Mouse (Mus musculus): ENCODE data around the gene Dip2c. TPM values are rescaled to one million over a fixed set of nuclear protein-coding genes. Genes with fewer than 3 reads are reported as not detected.

Dip2c gene
- polyA plus RNA-seq, 1 experiment: 15.7 TPM

- H3K4me1 ChIP-seq (ENCODE audit: control insufficient read depth, insufficient read depth, low read length): peaks cover 10% of the 10 kb centered on the region; the same call in 1 of the 2 replicates
- no peak for TF ChIP-seq POLR2A (IDR thresholded peaks at IDR 0.05; ENCODE audit: borderline replicate concordance, extremely low read depth, low read depth, low read length)
- TF ChIP-seq CTCF (IDR thresholded peaks at IDR 0.05; ENCODE audit: insufficient read depth, low read length): no peak
- WGBS: 53% methylated on average over 1 of the region's 1 CpGs
- DNase-seq: no peak
- no peak overlapping the region for H3K4me3 ChIP-seq (replicated peaks; ENCODE audit: extremely low read depth, low read depth, low read length)
Measured at GRCm38 (mm10) chr13:9429884-9430283, 153.6 kb downstream of the Dip2c start.

- no peak for TF ChIP-seq CTCF (IDR thresholded peaks at IDR 0.05; ENCODE audit: insufficient read depth, low read length)
- Histone ChIP-seq H3K4me3 (replicated peaks; ENCODE audit: extremely low read depth, low read depth, low read length) (no peak overlapping the region), H3K4me1 (ENCODE audit: control insufficient read depth, insufficient read depth, low read length) (peaks cover 10% of the 10 kb centered on the region; the same call in 1 of the 2 replicates)
- 84% methylated on average over 2 of the region's 2 CpGs for WGBS
- DNase-seq: no peak
Measured at GRCm38 (mm10) chr13:9430724-9431123, 154.4 kb downstream of the Dip2c start.

- TF ChIP-seq CTCF (IDR thresholded peaks at IDR 0.05; ENCODE audit: insufficient read depth, low read length) (no peak), POLR2A (IDR thresholded peaks at IDR 0.05; ENCODE audit: borderline replicate concordance, extremely low read depth, low read depth, low read length) (no peak)
- Histone ChIP-seq H3K4me3 (replicated peaks; ENCODE audit: extremely low read depth, low read depth, low read length) (no peak overlapping the region), H3K4me1 (ENCODE audit: control insufficient read depth, insufficient read depth, low read length) (peaks cover 10% of the 10 kb centered on the region; the same call in 1 of the 2 replicates)
- DNase-seq: no peak
Measured at GRCm38 (mm10) chr13:9431441-9431840, 155.1 kb downstream of the Dip2c start.

GRCm38 (mm10) chr13:9443066-9443465 lies 166.7 kb downstream of the Dip2c start:
- no peak overlapping the region for H3K4me3 ChIP-seq (replicated peaks; ENCODE audit: extremely low read depth, low read depth, low read length)
- TF ChIP-seq POLR2A (IDR thresholded peaks at IDR 0.05; ENCODE audit: borderline replicate concordance, extremely low read depth, low read depth, low read length) (no peak), CTCF (IDR thresholded peaks at IDR 0.05; ENCODE audit: insufficient read depth, low read length) (no peak)
- no peak for DNase-seq
- peaks cover 5% of the 10 kb centered on the region for H3K4me1 ChIP-seq (ENCODE audit: control insufficient read depth, insufficient read depth, low read length)
- WGBS: 74% methylated on average over 4 of the region's 4 CpGs

- no peak for DNase-seq
- Histone ChIP-seq H3K4me3 (replicated peaks; ENCODE audit: extremely low read depth, low read depth, low read length) (no peak overlapping the region), H3K4me1 (ENCODE audit: control insufficient read depth, insufficient read depth, low read length) (peaks cover 5% of the 10 kb centered on the region)
- TF ChIP-seq CTCF (IDR thresholded peaks at IDR 0.05; ENCODE audit: insufficient read depth, low read length): no peak
- no peak for TF ChIP-seq POLR2A (IDR thresholded peaks at IDR 0.05; ENCODE audit: borderline replicate concordance, extremely low read depth, low read depth, low read length)
- WGBS: 66% methylated on average over 6 of the region's 6 CpGs
Measured at GRCm38 (mm10) chr13:9445533-9446294, 169.4 kb downstream of the Dip2c start.

GRCm38 (mm10) chr13:9446448-9447115 lies 170.3 kb downstream of the Dip2c start:
- no peak for DNase-seq
- Histone ChIP-seq H3K4me1 (ENCODE audit: control insufficient read depth, insufficient read depth, low read length) (peaks cover 8% of the 10 kb centered on the region), H3K4me3 (replicated peaks; ENCODE audit: extremely low read depth, low read depth, low read length) (no peak overlapping the region)
- TF ChIP-seq CTCF (IDR thresholded peaks at IDR 0.05; ENCODE audit: insufficient read depth, low read length): no peak
- 91% methylated on average over 4 of the region's 4 CpGs for WGBS

- Histone ChIP-seq H3K4me1 (ENCODE audit: control insufficient read depth, insufficient read depth, low read length) (peaks cover 8% of the 10 kb centered on the region), H3K4me3 (replicated peaks; ENCODE audit: extremely low read depth, low read depth, low read length) (no peak overlapping the region)
- no peak for DNase-seq
- TF ChIP-seq POLR2A (IDR thresholded peaks at IDR 0.05; ENCODE audit: borderline replicate concordance, extremely low read depth, low read depth, low read length) (no peak), CTCF (IDR thresholded peaks at IDR 0.05; ENCODE audit: insufficient read depth, low read length) (no peak)
- 74% methylated on average over 3 of the region's 3 CpGs for WGBS
Measured at GRCm38 (mm10) chr13:9450276-9450675, 173.9 kb downstream of the Dip2c start.

- peaks cover 3% of the 10 kb centered on the region for H3K4me1 ChIP-seq (ENCODE audit: control insufficient read depth, insufficient read depth, low read length)
- no peak overlapping the region for H3K4me3 ChIP-seq (replicated peaks; ENCODE audit: extremely low read depth, low read depth, low read length)
- TF ChIP-seq CTCF (IDR thresholded peaks at IDR 0.05; ENCODE audit: insufficient read depth, low read length) (no peak), POLR2A (IDR thresholded peaks at IDR 0.05; ENCODE audit: borderline replicate concordance, extremely low read depth, low read depth, low read length) (no peak)
- WGBS: 83% methylated on average over 3 of the region's 3 CpGs
- no peak for DNase-seq
Measured at GRCm38 (mm10) chr13:9451952-9452351, 175.6 kb downstream of the Dip2c start.

GRCm38 (mm10) chr13:9454426-9455177 lies 178.3 kb downstream of the Dip2c start:
- H3K4me1 ChIP-seq (ENCODE audit: control insufficient read depth, insufficient read depth, low read length): peaks cover 3% of the 10 kb centered on the region
- 58% methylated on average over 4 of the region's 4 CpGs for WGBS
- no peak for TF ChIP-seq POLR2A (IDR thresholded peaks at IDR 0.05; ENCODE audit: borderline replicate concordance, extremely low read depth, low read depth, low read length)
- no peak for TF ChIP-seq CTCF (IDR thresholded peaks at IDR 0.05; ENCODE audit: insufficient read depth, low read length)
- DNase-seq: no peak
- H3K4me3 ChIP-seq (replicated peaks; ENCODE audit: extremely low read depth, low read depth, low read length): no peak overlapping the region
